Mouse (Mus musculus): ENCODE results near the gene Pknox2. TPM values are rescaled to one million over a fixed set of nuclear protein-coding genes. Genes with fewer than 3 reads are reported as not detected.
A peak's percentile ranks its signal among the peaks of the same experiment; 100 is the strongest.

The Pknox2 gene
- polyA plus RNA-seq, 1 experiment from 2014 or later, result 27.1 TPM

- Histone ChIP-seq H3K9ac (no peak overlapping the region), H3K4me3 (replicated peaks) (no peak overlapping the region), H3K4me2 (no peak overlapping the region), H3K27me3 (no peaks in the 10 kb centered on the region), H3K9me3 (0 out of 2 replicates have a peak, but pooled peaks cover 3% of the 10 kb centered on the region), H3K36me3 (replicated peaks) (0 out of 2 replicates have a peak, but pooled peaks cover 5% of the 10 kb centered on the region), H3K27ac (no peak overlapping the region), H3K4me1 (peaks cover 37% of the 10 kb centered on the region)
- ATAC-seq (ENCODE audit: low FRiP score), result no peak
- WGBS, result 81% methylated on average over 1 of the region's 1 CpGs
Measured at GRCm38 (mm10) chr9:37034316-37034715, 112.9 kb downstream of the Pknox2 start.

GRCm38 (mm10) chr9:37030347-37031213 is 116.6 kb downstream of the Pknox2 start:
- Histone ChIP-seq H3K4me2 (no peak overlapping the region), H3K4me1 (peaks cover 52% of the 10 kb centered on the region), H3K36me3 (replicated peaks) (0 out of 2 replicates have a peak, but pooled peaks cover 3% of the 10 kb centered on the region), H3K9me3 (0 out of 2 replicates have a peak, but pooled peaks cover 3% of the 10 kb centered on the region), H3K27me3 (no peaks in the 10 kb centered on the region), H3K27ac (peak overlapping the region; percentile 69), H3K9ac (no peak overlapping the region), H3K4me3 (replicated peaks) (no peak overlapping the region)
- no peak for ATAC-seq (ENCODE audit: low FRiP score)
- 26% methylated on average over 9 of the region's 9 CpGs for WGBS

- H3K27ac ChIP-seq, result peak overlapping the region; percentile 69
- no peak for ATAC-seq (ENCODE audit: low FRiP score)
- no peak overlapping the region for H3K9ac ChIP-seq
- no peak overlapping the region for H3K4me2 ChIP-seq
- WGBS, result 70% methylated on average over 3 of the region's 3 CpGs
- H3K27me3 ChIP-seq, result no peaks in the 10 kb centered on the region
- H3K4me1 ChIP-seq, result peaks cover 59% of the 10 kb centered on the region
- H3K36me3 ChIP-seq (replicated peaks), result no peaks in the 10 kb centered on the region
- H3K4me3 ChIP-seq (replicated peaks), result no peak overlapping the region
- no peaks in the 10 kb centered on the region for H3K9me3 ChIP-seq
Measured at GRCm38 (mm10) chr9:37029811-37030346, 117.3 kb downstream of the Pknox2 start.

GRCm38 (mm10) chr9:37027825-37028575 is 119.2 kb downstream of the Pknox2 start:
- no peak overlapping the region for H3K9ac ChIP-seq
- H3K4me2 ChIP-seq, result peak overlapping the region; percentile 21
- H3K9me3 ChIP-seq, result no peaks in the 10 kb centered on the region
- WGBS, result 26% methylated on average over 7 of the region's 7 CpGs
- no peak overlapping the region for H3K4me3 ChIP-seq (replicated peaks)
- peaks cover 60% of the 10 kb centered on the region for H3K4me1 ChIP-seq
- H3K27ac ChIP-seq, result peak overlapping the region; percentile 73
- H3K36me3 ChIP-seq (replicated peaks), result no peaks in the 10 kb centered on the region
- peak; percentile 80 for ATAC-seq (ENCODE audit: low FRiP score)
- no peaks in the 10 kb centered on the region for H3K27me3 ChIP-seq

- Histone ChIP-seq H3K27me3 (no peaks in the 10 kb centered on the region), H3K9ac (no peak overlapping the region)
Measured at GRCm38 (mm10) chr9:37025913-37026312, 121.3 kb downstream of the Pknox2 start.

GRCm38 (mm10) chr9:37021586-37022230 is 125.5 kb downstream of the Pknox2 start:
- Histone ChIP-seq H3K27me3 (no peaks in the 10 kb centered on the region; the same call in 1 of the 2 replicates), H3K4me2 (no peak overlapping the region), H3K36me3 (replicated peaks) (no peaks in the 10 kb centered on the region), H3K9me3 (no peaks in the 10 kb centered on the region), H3K27ac (peak overlapping the region; percentile 68), H3K4me1 (peaks cover 51% of the 10 kb centered on the region), H3K4me3 (replicated peaks) (no peak overlapping the region), H3K9ac (no peak overlapping the region)
- WGBS, result 19% methylated on average over 3 of the region's 3 CpGs
- peak; percentile 39 for ATAC-seq (ENCODE audit: low FRiP score)

More at GRCm38 (mm10) chr9:37025913-37026312, 121.3 kb downstream of the Pknox2 start:
- peak; percentile 52; the same call in 1 of the 2 replicates for ATAC-seq (ENCODE audit: low FRiP score)
- Histone ChIP-seq H3K4me3 (replicated peaks) (no peak overlapping the region), H3K36me3 (replicated peaks) (no peaks in the 10 kb centered on the region), H3K4me1 (peaks cover 74% of the 10 kb centered on the region), H3K27ac (peak overlapping the region; percentile 85), H3K4me2 (no peak overlapping the region), H3K9me3 (no peaks in the 10 kb centered on the region)
- 18% methylated on average over 3 of the region's 3 CpGs for WGBS

- Histone ChIP-seq H3K4me1 (peaks cover 43% of the 10 kb centered on the region), H3K4me2 (no peak overlapping the region), H3K4me3 (replicated peaks) (no peak overlapping the region), H3K27me3 (no peaks in the 10 kb centered on the region; the same call in 1 of the 2 replicates), H3K9me3 (no peaks in the 10 kb centered on the region), H3K9ac (no peak overlapping the region), H3K27ac (no peak overlapping the region), H3K36me3 (replicated peaks) (no peaks in the 10 kb centered on the region)
- no peak for ATAC-seq (ENCODE audit: low FRiP score)
- WGBS, result 95% methylated on average over 1 of the region's 1 CpGs
Measured at GRCm38 (mm10) chr9:37018154-37018553, 129.1 kb downstream of the Pknox2 start.

- Histone ChIP-seq H3K4me1 (peaks cover 36% of the 10 kb centered on the region), H3K9ac (no peak overlapping the region), H3K9me3 (no peaks in the 10 kb centered on the region), H3K4me3 (replicated peaks) (no peak overlapping the region), H3K4me2 (no peak overlapping the region), H3K36me3 (replicated peaks) (no peaks in the 10 kb centered on the region), H3K27ac (no peak overlapping the region), H3K27me3 (no peaks in the 10 kb centered on the region; the same call in 1 of the 2 replicates)
- ATAC-seq (ENCODE audit: low FRiP score), result no peak
- 84% methylated on average over 7 of the region's 7 CpGs for WGBS
Measured at GRCm38 (mm10) chr9:37017169-37017568, 130.0 kb downstream of the Pknox2 start.

GRCm38 (mm10) chr9:37016165-37016564 is 131.0 kb downstream of the Pknox2 start:
- no peak overlapping the region for H3K9ac ChIP-seq
- no peaks in the 10 kb centered on the region for H3K36me3 ChIP-seq (replicated peaks)
- H3K27me3 ChIP-seq, result no peaks in the 10 kb centered on the region; the same call in 1 of the 2 replicates
- no peak for ATAC-seq (ENCODE audit: low FRiP score)
- no peak overlapping the region for H3K4me2 ChIP-seq
- no peak overlapping the region for H3K27ac ChIP-seq
- H3K4me1 ChIP-seq, result peaks cover 30% of the 10 kb centered on the region
- no peak overlapping the region for H3K4me3 ChIP-seq (replicated peaks)
- no peaks in the 10 kb centered on the region for H3K9me3 ChIP-seq

- peaks cover 35% of the 10 kb centered on the region for H3K4me1 ChIP-seq
- H3K4me2 ChIP-seq, result no peak overlapping the region
- H3K9ac ChIP-seq, result no peak overlapping the region
- peak; percentile 49; the same call in 1 of the 2 replicates for ATAC-seq (ENCODE audit: low FRiP score)
- no peaks in the 10 kb centered on the region for H3K9me3 ChIP-seq
- no peaks in the 10 kb centered on the region for H3K36me3 ChIP-seq (replicated peaks)
- H3K27ac ChIP-seq, result peak overlapping the region; percentile 43; the same call in 1 of the 2 replicates
- WGBS, result 42% methylated on average over 8 of the region's 8 CpGs
- H3K27me3 ChIP-seq, result no peaks in the 10 kb centered on the region
- no peak overlapping the region for H3K4me3 ChIP-seq (replicated peaks)
Measured at GRCm38 (mm10) chr9:37013565-37013964, 133.6 kb downstream of the Pknox2 start.

- no peak overlapping the region for H3K9ac ChIP-seq
- no peak overlapping the region for H3K4me2 ChIP-seq
- H3K9me3 ChIP-seq, result no peaks in the 10 kb centered on the region
- H3K36me3 ChIP-seq (replicated peaks), result no peaks in the 10 kb centered on the region
- peaks cover 47% of the 10 kb centered on the region for H3K4me1 ChIP-seq
- H3K27ac ChIP-seq, result no peak overlapping the region
- H3K4me3 ChIP-seq (replicated peaks), result no peak overlapping the region
- no peak for ATAC-seq (ENCODE audit: low FRiP score)
- H3K27me3 ChIP-seq, result 0 out of 2 replicates have a peak, but pooled peaks cover 6% of the 10 kb centered on the region
- 56% methylated on average over 5 of the region's 5 CpGs for WGBS
Measured at GRCm38 (mm10) chr9:37008090-37008489, 139.1 kb downstream of the Pknox2 start.
